Mouse (Mus musculus) intestine, postnatal 0 days (tissue): ENCODE measurements around the gene Tspan14. TPM values are rescaled to one million over a fixed set of nuclear protein-coding genes. Genes with fewer than 3 reads are reported as not detected.
A peak's percentile ranks its signal among the peaks of the same experiment; 100 is the strongest.

Experiments used
- ATAC-seq: fragments of 200-750 bp; cut with Nextera tagmentation; 2 replicates; pipeline ENCODE4 v1.8.0; 2017; ENCODE audit warnings: mild to moderate bottlenecking, moderate TSS enrichment, moderate library complexity
- H3K27ac ChIP-seq: fragments of 300-500 bp; sonication (generic); 2 replicates; pipeline ENCODE4 v1.5.1; 2014; ENCODE audit warnings: mild to moderate bottlenecking, low read depth, low read length, moderate library complexity
- H3K27me3 ChIP-seq: fragments of 300-500 bp; sonication (generic); replicated peaks from 2 replicates; pipeline ENCODE4 v1.6.1; 2014; ENCODE audit warnings: low read length, mixed read lengths; ENCODE audit not compliant: control insufficient read depth, insufficient read depth
- H3K36me3 ChIP-seq: fragments of 300-500 bp; sonication (generic); 2 replicates; pipeline ENCODE4 v1.6.1; 2014; ENCODE audit warnings: mild to moderate bottlenecking, moderate library complexity; ENCODE audit not compliant: control insufficient read depth, insufficient read depth
- H3K4me1 ChIP-seq: fragments of 300-500 bp; sonication (generic); replicated peaks from 2 replicates; pipeline ENCODE4 v1.6.1; 2014; ENCODE audit warnings: antibody characterized with exemption, low read length, mixed read lengths; ENCODE audit not compliant: control insufficient read depth, insufficient read depth
- H3K4me2 ChIP-seq: fragments of 300-500 bp; sonication (generic); replicated peaks from 2 replicates; pipeline ENCODE4 v1.6.1; 2014; ENCODE audit warnings: low read depth, mild to moderate bottlenecking, moderate library complexity
- H3K4me3 ChIP-seq: fragments of 300-500 bp; sonication (generic); 2 replicates; pipeline ENCODE4 v1.5.1; 2014; ENCODE audit warnings: low read depth, low read length
- H3K9ac ChIP-seq: fragments of 300-500 bp; sonication (generic); 2 replicates; pipeline ENCODE4 v1.6.1; 2014; ENCODE audit warnings: mild to moderate bottlenecking, low read depth, low read length
- H3K9me3 ChIP-seq: fragments of 300-500 bp; sonication (generic); 2 replicates; pipeline ENCODE4 v1.6.1; 2016; ENCODE audit warnings: mixed run types; ENCODE audit not compliant: control insufficient read depth
- CTCF ChIP-seq: sonication (generic); IDR thresholded peaks from 2 replicates; pipeline ENCODE4 v1.5.1; 2016; ENCODE audit warnings: low read depth, mild to moderate bottlenecking, control low read depth, antibody characterized with exemption, moderate library complexity
- whole genome bisulfite sequencing: fragments of 180-500 bp; shearing (Covaris S2); extraction: QIAGEN DNeasy Blood & Tissue Kit; methylation state at CpG from one replicate; pipeline ENCODE4 v1.1.7; 2014; 5-methylcytosine and 5-hydroxymethylcytosine counted together
- polyA plus RNA-seq: library from polyadenylated mRNA; unstranded; fragments of >200 nt; fragmentation: Nextera tagmentation; extraction: Ambion mirVana; gene quantifications from 2 replicates; pipeline ENCODE4 v1.2.1, GENCODE M21; 2015

The Tspan14 gene
- polyA plus RNA-seq, 1 experiment from 2014 or later = 30.5 TPM

- H3K4me1 ChIP-seq = no peaks in the 10 kb centered on the region
- no peak for ATAC-seq
- 83% methylated on average over 4 of the region's 4 CpGs for WGBS
These were observed 34.2 kb upstream of the Tspan14 start for GRCm38 (mm10) chr14:41000801-41001200.

GRCm38 (mm10) chr14:40999904-41000645, 33.5 kb upstream of the Tspan14 start:
- ATAC-seq = no peak
- no peaks in the 10 kb centered on the region for H3K9me3 ChIP-seq
- H3K27ac ChIP-seq = no peak overlapping the region
- TF ChIP-seq CTCF = no peak
- no peaks in the 10 kb centered on the region for H3K4me1 ChIP-seq
- H3K4me3 ChIP-seq = no peak overlapping the region
- H3K9ac ChIP-seq = no peak overlapping the region
- H3K4me2 ChIP-seq = no peak overlapping the region
- 89% methylated on average over 7 of the region's 7 CpGs for WGBS
- H3K27me3 ChIP-seq = no peaks in the 10 kb centered on the region
- peaks cover 25% of the 10 kb centered on the region for H3K36me3 ChIP-seq

More at GRCm38 (mm10) chr14:41000801-41001200, 34.2 kb upstream of the Tspan14 start:
- no peaks in the 10 kb centered on the region for H3K27me3 ChIP-seq
- H3K27ac ChIP-seq = no peak overlapping the region
- no peaks in the 10 kb centered on the region for H3K9me3 ChIP-seq
- TF ChIP-seq CTCF = no peak
- H3K36me3 ChIP-seq = peaks cover 25% of the 10 kb centered on the region
- H3K4me3 ChIP-seq = no peak overlapping the region
- no peak overlapping the region for H3K9ac ChIP-seq
- H3K4me2 ChIP-seq = no peak overlapping the region

GRCm38 (mm10) chr14:40996171-40996570, 29.6 kb upstream of the Tspan14 start:
- WGBS = 81% methylated on average over 3 of the region's 3 CpGs
- ATAC-seq = no peak

GRCm38 (mm10) chr14:40992464-40992863, 25.9 kb upstream of the Tspan14 start:
- no peaks in the 10 kb centered on the region for H3K27me3 ChIP-seq
- peaks cover 6% of the 10 kb centered on the region for H3K36me3 ChIP-seq
- no peaks in the 10 kb centered on the region; the same call in 1 of the 2 replicates for H3K4me1 ChIP-seq
- ATAC-seq = peak; percentile 47; the same call in 1 of the 2 replicates
- H3K9ac ChIP-seq = no peak overlapping the region
- no peak overlapping the region for H3K4me3 ChIP-seq
- TF ChIP-seq CTCF = no peak
- H3K9me3 ChIP-seq = no peaks in the 10 kb centered on the region
- H3K4me2 ChIP-seq = peak overlapping the region; percentile 24
- 28% methylated on average over 6 of the region's 6 CpGs for WGBS
- no peak overlapping the region for H3K27ac ChIP-seq

More at GRCm38 (mm10) chr14:40996171-40996570, 29.6 kb upstream of the Tspan14 start:
- H3K9me3 ChIP-seq = no peaks in the 10 kb centered on the region
- H3K27ac ChIP-seq = no peak overlapping the region
- TF ChIP-seq CTCF = no peak
- no peaks in the 10 kb centered on the region; the same call in 1 of the 2 replicates for H3K4me1 ChIP-seq
- no peak overlapping the region for H3K9ac ChIP-seq
- H3K27me3 ChIP-seq = no peaks in the 10 kb centered on the region
- peaks cover 14% of the 10 kb centered on the region for H3K36me3 ChIP-seq
- H3K4me3 ChIP-seq = no peak overlapping the region
- no peak overlapping the region for H3K4me2 ChIP-seq

GRCm38 (mm10) chr14:40988780-40989179, 22.2 kb upstream of the Tspan14 start:
- H3K36me3 ChIP-seq = no peaks in the 10 kb centered on the region
- WGBS = 89% methylated on average over 5 of the region's 5 CpGs
- H3K4me1 ChIP-seq = no peaks in the 10 kb centered on the region; the same call in 1 of the 2 replicates
- no peak overlapping the region for H3K27ac ChIP-seq
- H3K9me3 ChIP-seq = no peaks in the 10 kb centered on the region
- no peak overlapping the region for H3K4me3 ChIP-seq
- no peak overlapping the region for H3K4me2 ChIP-seq
- no peak for ATAC-seq
- H3K27me3 ChIP-seq = no peaks in the 10 kb centered on the region
- no peak overlapping the region for H3K9ac ChIP-seq
- TF ChIP-seq CTCF = no peak

GRCm38 (mm10) chr14:40987184-40987583, 20.6 kb upstream of the Tspan14 start:
- H3K4me2 ChIP-seq = no peak overlapping the region
- no peak overlapping the region for H3K9ac ChIP-seq
- H3K27me3 ChIP-seq = no peaks in the 10 kb centered on the region
- no peaks in the 10 kb centered on the region for H3K36me3 ChIP-seq
- 51% methylated on average over 2 of the region's 2 CpGs for WGBS
- no peak overlapping the region for H3K4me3 ChIP-seq
- no peak for TF ChIP-seq CTCF
- ATAC-seq = peak; percentile 16; the same call in 1 of the 2 replicates
- H3K27ac ChIP-seq = no peak overlapping the region
- no peaks in the 10 kb centered on the region for H3K9me3 ChIP-seq
- H3K4me1 ChIP-seq = no peaks in the 10 kb centered on the region
